Mouse (Mus musculus): ENCODE data around the gene Kcnh5.

GRCm38 (mm10) chr12:74887064-74887463 lies 290.1 kb downstream of the Kcnh5 start:
- no peak for TF ChIP-seq CTCF (IDR thresholded peaks at IDR 0.05; ENCODE audit: control insufficient read depth, insufficient read depth, insufficient replicate concordance, low read depth, low read length)
- TF ChIP-seq POLR2A (IDR thresholded peaks at IDR 0.05; ENCODE audit: control insufficient read depth, low read depth, low read length): no peak

Measured in testis, adult 2 months (tissue).